Mouse (Mus musculus) MEL (cell line): ENCODE measurements around the gene Sohlh2. TPM values are rescaled to one million over a fixed set of nuclear protein-coding genes. Genes with fewer than 3 reads are reported as not detected.
A peak's percentile ranks its signal among the peaks of the same experiment; 100 is the strongest.

Experiments used
- DNase-seq: peaks from one replicate; pipeline ENCODE4 v3.0.0; 2011; ENCODE audit warnings: low read depth, low spot score
- H3K27ac ChIP-seq: 2 replicates; pipeline ENCODE4 v1.5.1; 2012; ENCODE audit warnings: low read depth, mild to moderate bottlenecking, control low read depth, low read length, moderate library complexity; ENCODE audit not compliant: control insufficient read depth
- H3K27me3 ChIP-seq, 2 experiments: fragments of 150-350 bp in 1 of 2; sonication (generic) in 1 of 2; 2 replicates each; pipeline ENCODE4 v1.6.1; 2012; ENCODE audit warnings: low read length in 2 of 2, mild to moderate bottlenecking in 2 of 2, improper control_type of control experiment in 1 of 2, moderate library complexity in 1 of 2; ENCODE audit not compliant: insufficient read depth in 2 of 2, control insufficient read depth in 1 of 2
- H3K36me3 ChIP-seq, 2 experiments: 2 replicates each; pipeline ENCODE4 v1.6.1; 2012 to 2014; ENCODE audit warnings: low read length in 2 of 2, improper control_type of control experiment in 1 of 2, inconsistent platforms in 1 of 2, mild to moderate bottlenecking in 1 of 2; ENCODE audit not compliant: insufficient read depth in 2 of 2, control insufficient read depth in 1 of 2
- H3K4me1 ChIP-seq, 2 experiments: fragments of 150-350 bp in 1 of 2; sonication (generic) in 1 of 2; 2 replicates each; pipeline ENCODE4 v1.6.1; 2012; ENCODE audit warnings: low read length in 2 of 2, improper control_type of control experiment in 1 of 2, mild to moderate bottlenecking in 1 of 2; ENCODE audit not compliant: insufficient read depth in 2 of 2, control insufficient read depth in 1 of 2
- H3K4me3 ChIP-seq, 2 experiments: fragments of 150-350 bp in 1 of 2; sonication (generic) in 1 of 2; 2 replicates each; pipeline ENCODE4 v1.5.1; 2012; ENCODE audit warnings: low read depth in 2 of 2, low read length in 2 of 2, mild to moderate bottlenecking in 2 of 2, moderate library complexity in 2 of 2, control low read depth in 1 of 2, improper control_type of control experiment in 1 of 2; ENCODE audit not compliant: control insufficient read depth in 1 of 2, insufficient read depth in 1 of 2
- H3K79me2 ChIP-seq: 2 replicates; pipeline ENCODE4 v1.6.1; 2012; ENCODE audit warnings: mild to moderate bottlenecking, low read length, moderate library complexity; ENCODE audit not compliant: control insufficient read depth, poor library complexity, insufficient read depth
- H3K9ac ChIP-seq: 2 replicates; pipeline ENCODE4 v1.6.1; 2012; ENCODE audit warnings: low read depth, mild to moderate bottlenecking, control low read depth, low read length, moderate library complexity; ENCODE audit not compliant: control insufficient read depth, poor library complexity, severe bottlenecking
- H3K9me3 ChIP-seq: fragments of 150-350 bp; sonication (generic); replicated peaks from 2 replicates; pipeline ENCODE4 v1.6.1; 2012; ENCODE audit warnings: mild to moderate bottlenecking, low read length, improper control_type of control experiment, moderate library complexity; ENCODE audit not compliant: insufficient read depth
- CHD1 ChIP-seq: IDR thresholded peaks from 2 replicates; pipeline ENCODE4 v1.6.1; 2012; ENCODE audit warnings: low read depth, mild to moderate bottlenecking, inconsistent platforms, low read length, improper control_type of control experiment
- CHD2 ChIP-seq: IDR thresholded peaks from 2 replicates; pipeline ENCODE4 v1.6.1; 2011; ENCODE audit warnings: low read length, improper control_type of control experiment
- CTCF ChIP-seq, 3 experiments: IDR thresholded peaks in 2 of 3; conservative IDR thresholded peaks in 1 of 3; 2 replicates each; pipeline ENCODE4 v1.5.1; 2011 to 2012; ENCODE audit warnings: low read length in 3 of 3, low read depth in 2 of 3, mild to moderate bottlenecking in 2 of 3, improper control_type of control experiment in 1 of 3, inconsistent platforms in 1 of 3, mixed read lengths in 1 of 3, moderate library complexity in 1 of 3; ENCODE audit not compliant: control insufficient read depth in 1 of 3, insufficient read depth in 1 of 3, poor library complexity in 1 of 3, severe bottlenecking in 1 of 3
- E2F4 ChIP-seq: IDR thresholded peaks from 2 replicates; pipeline ENCODE4 v1.6.1; 2011; ENCODE audit warnings: low read depth, low read length, improper control_type of control experiment, borderline replicate concordance
- EP300 ChIP-seq, 2 experiments: IDR thresholded peaks; 2 replicates each; pipeline ENCODE4 v1.6.1; 2011; ENCODE audit warnings: improper control_type of control experiment in 2 of 2, low read length in 2 of 2, low read depth in 1 of 2, mild to moderate bottlenecking in 1 of 2
- ETS1 ChIP-seq: IDR thresholded peaks from 2 replicates; pipeline ENCODE4 v1.6.1; 2012; ENCODE audit warnings: low read depth, mild to moderate bottlenecking, inconsistent platforms, low read length, improper control_type of control experiment, moderate library complexity
- GABPA ChIP-seq: IDR thresholded peaks from 2 replicates; pipeline ENCODE4 v1.6.1; 2012; ENCODE audit warnings: low read depth, mild to moderate bottlenecking, inconsistent platforms, low read length, improper control_type of control experiment, moderate library complexity
- GATA1 ChIP-seq: IDR thresholded peaks from 2 replicates; pipeline ENCODE4 v1.6.1; 2011; ENCODE audit warnings: low read depth, low read length, improper control_type of control experiment
- HCFC1 ChIP-seq: IDR thresholded peaks from 2 replicates; pipeline ENCODE4 v1.6.1; 2012; ENCODE audit warnings: low read depth, mild to moderate bottlenecking, inconsistent platforms, low read length, improper control_type of control experiment, moderate library complexity
- JUND ChIP-seq: IDR thresholded peaks from 2 replicates; pipeline ENCODE4 v1.6.1; 2011; ENCODE audit warnings: low read depth, mild to moderate bottlenecking, improper control_type of control experiment, low read length
- MAFK ChIP-seq: IDR thresholded peaks from 2 replicates; pipeline ENCODE4 v1.6.1; 2011; ENCODE audit warnings: low read depth, mild to moderate bottlenecking, low read length, improper control_type of control experiment, borderline replicate concordance
- MAX ChIP-seq: IDR thresholded peaks from 2 replicates; pipeline ENCODE4 v1.6.1; 2011; ENCODE audit warnings: low read length, improper control_type of control experiment
- MXI1 ChIP-seq: IDR thresholded peaks from 2 replicates; pipeline ENCODE4 v1.6.1; 2011; ENCODE audit warnings: mild to moderate bottlenecking, low read depth, low read length, improper control_type of control experiment
- POLR2AphosphoS2 ChIP-seq: IDR thresholded peaks from 2 replicates; pipeline ENCODE4 v1.6.1; 2011; ENCODE audit warnings: low read length, improper control_type of control experiment
- POLR2AphosphoS5 ChIP-seq: IDR thresholded peaks from 2 replicates; pipeline ENCODE4 v1.6.1; 2012; ENCODE audit warnings: low read depth, borderline replicate concordance, mild to moderate bottlenecking, inconsistent platforms, low read length, moderate library complexity, mixed read lengths
- RAD21 ChIP-seq: IDR thresholded peaks from 2 replicates; pipeline ENCODE4 v1.6.1; 2011; ENCODE audit warnings: mild to moderate bottlenecking, low read depth, low read length, improper control_type of control experiment
- SMC3 ChIP-seq: IDR thresholded peaks from 2 replicates; pipeline ENCODE4 v1.6.1; 2011; ENCODE audit warnings: low read depth, low read length, improper control_type of control experiment
- TBP ChIP-seq: IDR thresholded peaks from 2 replicates; pipeline ENCODE4 v1.8.0; 2011; ENCODE audit warnings: low read depth, low read length, improper control_type of control experiment
- TCF12 ChIP-seq: IDR thresholded peaks from 2 replicates; pipeline ENCODE4 v1.6.1; 2014; ENCODE audit warnings: low read depth, mild to moderate bottlenecking, inconsistent platforms, low read length, improper control_type of control experiment, moderate library complexity
- USF1 ChIP-seq: IDR thresholded peaks from 2 replicates; pipeline ENCODE4 v1.6.1; 2014; ENCODE audit warnings: low read depth, mild to moderate bottlenecking, inconsistent platforms, low read length, improper control_type of control experiment, moderate library complexity
- polyA plus RNA-seq, 2 experiments: library from polyadenylated mRNA; stranded (reverse) in 1 of 2; unstranded in 1 of 2; fragments of >175 nt in 1 of 2; fragments of >200 nt in 1 of 2; gene quantifications; 2 replicates each; pipeline versions ENCODE4 v1.2.1 to v1.2.4; 2012; ENCODE audit warnings: low replicate concordance in 2 of 2, low read depth in 1 of 2; ENCODE audit not compliant: insufficient read length in 2 of 2, insufficient read depth in 1 of 2, missing spikeins in 1 of 2
- total RNA-seq: library from RNA; depleted of rRNA; stranded (reverse); fragments of 300-350 nt; gene quantifications from 2 replicates; pipeline ENCODE4 v1.2.3, GENCODE M21; 2012

Sohlh2 gene
- total and polyA plus RNA-seq, 3 experiments, result not detected

- TF ChIP-seq MAFK, result no peak
- peak; percentile 69 for TF ChIP-seq SMC3
- no peak for TF ChIP-seq MAX
- no peak for TF ChIP-seq CHD1
- TF ChIP-seq GABPA, result no peak
Observed at GRCm38 (mm10) chr3:55151656-55152433, 30.0 kb upstream of the Sohlh2 start (continued).

GRCm38 (mm10) chr3:55152673-55153334, 29.0 kb upstream of the Sohlh2 start:
- Histone ChIP-seq H3K36me3 (no peaks in the 10 kb centered on the region), H3K9ac (no peak overlapping the region), H3K27ac (no peak overlapping the region), H3K4me1 (no peaks in the 10 kb centered on the region), H3K79me2 (no peaks in the 10 kb centered on the region), H3K27me3 (no peaks in the 10 kb centered on the region), H3K9me3 (no peaks in the 10 kb centered on the region), H3K4me3 (no peak overlapping the region)
- TF ChIP-seq CTCF (IDR thresholded peaks at IDR 0.05 in 2 of 3, conservative IDR thresholded peaks at IDR 0.05 in 1 of 3; ENCODE audit: control insufficient read depth in 1 of 3, insufficient read depth in 1 of 3, low read depth in 2 of 3, low read length in 3 of 3, poor library complexity in 1 of 3, severe bottlenecking in 1 of 3) (peak; percentile 11 to 52 (median 33); a peak in 4 of 6 replicates), E2F4 (no peak), SMC3 (peak; percentile 45), TBP (no peak), ETS1 (no peak), GATA1 (peak; percentile 30; the same call in 1 of the 2 replicates), RAD21 (peak; percentile 13; the same call in 1 of the 2 replicates)
- DNase-seq, result peak; percentile 63

DNA sequence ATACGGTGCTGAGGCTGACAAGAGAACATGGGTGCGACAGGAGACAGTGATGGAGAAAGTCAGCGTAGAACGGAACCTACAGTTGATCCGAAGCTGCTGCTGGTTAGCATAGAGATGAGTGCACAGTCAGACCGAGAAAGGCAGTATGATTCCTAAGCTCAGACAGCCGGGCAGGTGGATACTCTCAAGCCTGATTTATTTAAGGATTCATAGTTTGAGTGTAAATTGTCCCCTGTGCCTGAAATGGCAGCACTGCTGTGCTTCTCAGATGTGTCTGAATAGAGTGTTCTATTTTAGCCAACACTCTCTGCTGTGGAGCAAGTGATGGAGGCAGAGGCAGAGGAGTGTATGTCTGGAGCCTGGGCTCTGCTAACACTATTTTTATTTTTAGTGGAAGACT, 27.7 kb upstream of the Sohlh2 start:
- Histone ChIP-seq H3K79me2 (no peaks in the 10 kb centered on the region), H3K9ac (no peak overlapping the region), H3K4me1 (no peaks in the 10 kb centered on the region), H3K27me3 (no peaks in the 10 kb centered on the region), H3K4me3 (no peak overlapping the region), H3K36me3 (no peaks in the 10 kb centered on the region), H3K27ac (no peak overlapping the region), H3K9me3 (no peaks in the 10 kb centered on the region)
- TF ChIP-seq EP300 (IDR thresholded peaks at IDR 0.05; ENCODE audit: low read depth in 1 of 2, low read length in 2 of 2), result no peak
- no peak for TF ChIP-seq USF1
- no peak for TF ChIP-seq ETS1
- TF ChIP-seq POLR2AphosphoS2, result no peak
- TF ChIP-seq RAD21, result no peak
- TF ChIP-seq TCF12, result no peak
- no peak for TF ChIP-seq HCFC1
- no peak for TF ChIP-seq GATA1
- TF ChIP-seq POLR2AphosphoS5, result no peak
- no peak for TF ChIP-seq MAX
- TF ChIP-seq CHD2, result no peak
- no peak for TF ChIP-seq MXI1
- no peak for TF ChIP-seq JUND
- DNase-seq, result no peak
